Mouse (Mus musculus) forebrain, embryonic 10.5 days (tissue): Measurements from ENCODE around the gene Cdc14b. TPM values are rescaled to one million over a fixed set of nuclear protein-coding genes. Genes with fewer than 3 reads are reported as not detected.
A peak's percentile ranks its signal among the peaks of the same experiment; 100 is the strongest.

Experiments
- DNase-seq: peaks from one replicate; pipeline ENCODE4 v3.0.0-alpha.2; 2017; ENCODE audit warnings: low spot score; ENCODE audit errors: extremely low spot score
- H3K27ac ChIP-seq: fragments of 300-500 bp; sonication (generic); 2 replicates; pipeline ENCODE4 v1.5.1; 2016; ENCODE audit warnings: mild to moderate bottlenecking
- H3K27me3 ChIP-seq: fragments of 300-500 bp; sonication (generic); 2 replicates; pipeline ENCODE4 v1.6.1; 2016; ENCODE audit warnings: mild to moderate bottlenecking; ENCODE audit not compliant: poor library complexity, severe bottlenecking
- H3K36me3 ChIP-seq: fragments of 300-500 bp; sonication (generic); replicated peaks from 2 replicates; pipeline ENCODE4 v1.6.1; 2016; ENCODE audit warnings: mild to moderate bottlenecking, moderate library complexity
- H3K4me1 ChIP-seq: fragments of 300-500 bp; sonication (generic); 2 replicates; pipeline ENCODE4 v1.6.1; 2016
- H3K4me3 ChIP-seq: fragments of 300-500 bp; sonication (generic); 2 replicates; pipeline ENCODE4 v1.5.1; 2016; ENCODE audit warnings: mild to moderate bottlenecking, moderate library complexity
- H3K9me3 ChIP-seq: fragments of 300-500 bp; sonication (generic); 2 replicates; pipeline ENCODE4 v1.6.1; 2016; ENCODE audit warnings: mild to moderate bottlenecking, moderate library complexity
- WGBS: fragments of 180-500 bp; shearing (Covaris S2); methylation state at CpG from one replicate; pipeline ENCODE4 v1.1.7; 2016; 5-methylcytosine and 5-hydroxymethylcytosine counted together
- polyA plus RNA-seq: library from polyadenylated mRNA; unstranded; fragments of >200 nt; fragmentation: Nextera tagmentation; extraction: Ambion mirVana; gene quantifications from 2 replicates; pipeline ENCODE4 v1.2.1, GENCODE M21; 2016

The Cdc14b gene
- polyA plus RNA-seq, 1 experiment from 2014 or later: 18.8 TPM

DNA sequence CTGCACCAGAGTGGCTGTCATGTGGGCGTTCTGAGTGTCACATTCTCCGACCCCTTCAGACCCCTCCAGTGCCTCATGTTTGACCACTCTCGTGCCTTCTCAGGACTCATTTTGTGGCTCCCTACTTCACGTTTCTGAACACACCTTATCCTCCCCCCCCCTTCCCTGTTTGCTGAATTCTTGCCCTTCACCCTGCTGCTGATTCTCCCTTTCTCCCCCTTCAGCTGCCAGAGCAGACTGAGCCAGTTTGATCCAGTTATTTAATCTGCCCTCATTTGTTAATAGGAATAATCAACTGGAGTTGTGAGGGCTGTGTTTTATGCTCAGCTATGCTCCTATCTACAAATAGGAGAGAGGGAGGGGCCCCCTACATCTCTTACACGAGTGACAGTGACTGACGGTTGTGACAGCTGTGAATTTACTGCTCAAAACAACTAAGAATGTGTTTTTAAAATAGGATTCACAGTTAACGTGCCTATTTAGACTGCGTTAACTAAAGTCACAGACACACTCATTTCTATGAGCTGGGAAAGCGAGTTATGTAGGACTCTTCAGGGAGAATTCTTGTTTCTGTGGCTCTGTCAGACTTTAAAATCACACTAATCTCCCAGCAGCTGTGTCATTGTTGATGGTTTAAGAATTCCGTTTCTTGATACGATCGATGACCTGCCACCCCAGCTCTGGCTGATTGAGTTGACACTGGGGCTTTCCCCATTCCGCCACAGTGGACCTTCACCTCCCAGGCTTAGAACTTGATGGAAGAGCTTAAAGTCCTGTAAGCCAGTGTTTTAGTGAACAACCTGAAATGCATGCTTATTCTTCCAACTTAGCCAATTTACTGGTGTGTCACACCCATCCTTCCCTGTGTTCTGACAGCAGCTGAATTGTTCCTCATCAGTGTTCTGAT lies 96.1 kb downstream of the Cdc14b start:
- 80% methylated on average over 13 of the region's 13 CpGs for WGBS
- Histone ChIP-seq H3K27ac (0 out of 2 replicates have a peak overlapping the region, but pooled peaks have one; percentile 6), H3K9me3 (no peaks in the 10 kb centered on the region; the same call in 1 of the 2 replicates), H3K4me3 (no peak overlapping the region), H3K36me3 (peaks cover 13% of the 10 kb centered on the region; the same call in 1 of the 2 replicates), H3K4me1 (peaks cover 8% of the 10 kb centered on the region), H3K27me3 (no peaks in the 10 kb centered on the region)
- DNase-seq: no peak

DNA sequence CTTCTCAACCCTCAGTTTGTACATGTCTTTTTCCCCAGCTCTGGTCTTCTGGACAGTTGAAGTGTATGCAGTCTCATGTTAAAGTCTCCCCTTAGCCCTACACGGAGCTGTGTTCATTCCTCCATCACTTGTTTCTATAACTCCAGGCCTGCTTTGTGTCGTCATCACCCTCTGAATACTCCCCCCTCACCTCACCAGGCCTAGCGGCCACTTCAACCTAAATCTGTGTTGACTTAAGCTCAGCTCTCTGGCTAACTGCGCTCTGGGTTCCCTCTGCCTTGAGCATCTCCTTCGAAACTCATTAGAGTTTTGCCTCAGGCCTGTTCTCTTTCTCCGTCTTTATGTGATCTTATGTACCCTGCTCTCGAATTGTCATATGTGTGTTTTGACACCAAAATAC lies 97.1 kb downstream of the Cdc14b start:
- 82% methylated on average over 7 of the region's 7 CpGs for WGBS
- no peak overlapping the region for H3K27ac ChIP-seq
- peaks cover 15% of the 10 kb centered on the region for H3K36me3 ChIP-seq
- H3K4me3 ChIP-seq: no peak overlapping the region
- no peak for DNase-seq
- no peaks in the 10 kb centered on the region; the same call in 1 of the 2 replicates for H3K9me3 ChIP-seq
- H3K27me3 ChIP-seq: no peaks in the 10 kb centered on the region
- peaks cover 8% of the 10 kb centered on the region for H3K4me1 ChIP-seq

DNA sequence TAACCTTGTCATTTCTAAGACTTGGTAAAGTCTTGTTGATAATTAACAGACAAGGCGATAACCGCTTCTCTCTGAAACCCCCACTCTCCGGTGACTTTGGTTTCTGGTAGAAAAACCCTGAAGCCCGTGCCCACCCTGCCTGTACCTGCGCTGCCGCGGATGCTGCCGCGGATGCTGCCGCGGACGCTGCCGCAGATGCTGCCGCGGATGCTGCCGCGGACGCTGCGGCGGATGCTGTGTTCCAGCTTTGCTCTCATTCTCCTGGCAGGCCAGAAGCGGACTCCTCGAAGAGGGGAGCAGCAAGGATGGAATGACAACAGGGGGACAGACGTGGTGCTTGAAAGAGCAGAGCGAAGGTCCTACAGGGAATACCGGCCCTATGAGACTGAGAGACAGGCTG lies 105.3 kb downstream of the Cdc14b start:
- Histone ChIP-seq H3K36me3 (peaks cover 54% of the 10 kb centered on the region), H3K27ac (no peak overlapping the region), H3K9me3 (peaks cover 40% of the 10 kb centered on the region), H3K4me1 (no peaks in the 10 kb centered on the region), H3K27me3 (no peaks in the 10 kb centered on the region), H3K4me3 (no peak overlapping the region)
- WGBS: 98% methylated on average over 25 of the region's 25 CpGs
- no peak for DNase-seq

DNA sequence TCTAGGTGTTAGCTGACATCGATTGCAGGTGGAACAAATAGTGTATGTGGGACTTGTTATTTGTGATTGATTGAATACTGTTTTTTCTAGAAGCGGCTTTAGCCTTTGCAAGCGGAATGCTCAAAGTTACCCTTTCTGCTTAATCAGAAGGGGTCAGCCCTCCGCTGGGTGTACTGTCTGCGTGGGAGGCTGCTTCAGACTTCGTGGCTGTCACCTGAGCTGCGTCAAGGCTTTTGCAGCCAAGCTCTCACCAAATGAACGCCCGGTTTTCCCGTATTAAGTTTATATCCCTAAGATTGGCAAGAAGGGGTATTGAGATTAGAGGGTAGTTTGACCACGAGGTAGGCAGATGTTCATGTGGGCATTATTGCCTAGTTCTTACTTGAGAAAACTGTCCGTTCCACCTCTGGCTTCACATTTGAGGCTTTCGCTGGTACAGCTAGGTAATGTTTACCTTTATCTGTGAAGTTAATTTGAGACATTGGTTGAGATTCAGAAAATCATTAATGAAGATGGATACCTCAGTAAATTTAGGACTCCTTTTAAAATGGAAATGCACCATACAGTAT lies 111.9 kb downstream of the Cdc14b start:
- H3K36me3 ChIP-seq: peaks cover 5% of the 10 kb centered on the region
- H3K9me3 ChIP-seq: peaks cover under 1% of the 10 kb centered on the region; the same call in 1 of the 2 replicates
- peaks cover 23% of the 10 kb centered on the region for H3K4me1 ChIP-seq
- H3K27ac ChIP-seq: no peak overlapping the region
- 22% methylated on average over 13 of the region's 13 CpGs for WGBS
- peaks cover 36% of the 10 kb centered on the region for H3K27me3 ChIP-seq
- peak overlapping the region; percentile 84 for H3K4me3 ChIP-seq
- no peak for DNase-seq

DNA sequence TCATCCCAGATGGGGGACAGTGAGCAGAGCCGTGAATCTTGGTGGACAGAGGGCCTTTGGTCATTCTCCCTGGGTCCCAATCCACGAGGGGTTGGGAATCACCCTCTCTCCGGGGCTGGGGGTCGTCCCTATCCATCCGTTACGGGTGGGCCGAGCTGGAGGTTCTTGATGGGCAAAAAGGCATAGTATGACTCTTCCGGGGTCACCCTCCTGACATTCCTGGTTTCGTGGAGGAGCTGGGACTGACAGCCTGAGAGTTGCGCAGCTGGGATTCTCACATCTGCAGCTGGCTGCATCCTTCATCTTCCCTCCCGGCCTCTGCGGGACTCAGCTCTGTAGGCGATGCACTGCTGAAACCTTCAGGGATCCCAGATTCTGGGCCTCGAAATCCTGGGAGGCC lies 112.5 kb downstream of the Cdc14b start:
- Histone ChIP-seq H3K36me3 (peaks cover 3% of the 10 kb centered on the region; the same call in 1 of the 2 replicates), H3K4me3 (peak overlapping the region; percentile 84), H3K27me3 (peaks cover 36% of the 10 kb centered on the region), H3K9me3 (no peaks in the 10 kb centered on the region; the same call in 1 of the 2 replicates), H3K27ac (0 out of 2 replicates have a peak overlapping the region, but pooled peaks have one; percentile 87), H3K4me1 (peaks cover 23% of the 10 kb centered on the region)
- DNase-seq: peak; percentile 26
- under 1% methylated on average over 14 of the region's 14 CpGs for WGBS

DNA sequence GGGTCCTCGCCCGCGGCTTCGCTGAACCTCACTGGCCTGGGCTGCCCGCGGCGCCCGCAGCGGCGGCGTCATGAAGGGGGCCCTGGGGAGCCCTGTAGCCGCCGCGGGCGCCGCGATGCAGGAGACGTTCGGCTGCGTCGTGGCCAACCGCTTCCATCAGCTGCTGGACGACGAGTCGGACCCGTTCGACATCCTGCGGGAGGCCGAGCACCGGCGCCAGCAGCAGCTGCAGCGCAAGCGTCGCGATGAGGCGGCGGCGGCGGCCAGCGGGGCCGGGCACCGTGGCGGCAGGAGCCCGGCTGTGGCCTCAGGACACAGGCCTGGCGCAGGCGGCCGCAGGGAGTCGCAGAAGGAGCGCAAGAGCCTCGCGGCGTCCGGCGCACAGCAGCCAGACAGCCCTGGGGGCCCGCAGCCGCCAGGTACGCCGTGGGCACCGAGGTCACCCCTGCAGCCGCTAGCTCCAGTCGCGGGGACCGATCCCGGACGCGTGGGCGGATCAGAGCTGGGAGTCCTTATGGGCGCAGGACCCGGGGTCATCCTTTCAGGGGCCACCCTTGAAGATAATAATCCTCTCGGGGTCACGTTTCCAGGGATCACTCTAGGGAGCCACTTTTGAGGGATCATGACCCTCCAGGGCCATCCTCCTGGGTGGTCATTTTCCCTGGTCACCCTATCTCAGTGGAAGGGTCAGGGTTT lies 113.0 kb downstream of the Cdc14b start:
- H3K27ac ChIP-seq: peak overlapping the region; percentile 87
- WGBS: under 1% methylated on average over 70 of the region's 71 CpGs

DNA sequence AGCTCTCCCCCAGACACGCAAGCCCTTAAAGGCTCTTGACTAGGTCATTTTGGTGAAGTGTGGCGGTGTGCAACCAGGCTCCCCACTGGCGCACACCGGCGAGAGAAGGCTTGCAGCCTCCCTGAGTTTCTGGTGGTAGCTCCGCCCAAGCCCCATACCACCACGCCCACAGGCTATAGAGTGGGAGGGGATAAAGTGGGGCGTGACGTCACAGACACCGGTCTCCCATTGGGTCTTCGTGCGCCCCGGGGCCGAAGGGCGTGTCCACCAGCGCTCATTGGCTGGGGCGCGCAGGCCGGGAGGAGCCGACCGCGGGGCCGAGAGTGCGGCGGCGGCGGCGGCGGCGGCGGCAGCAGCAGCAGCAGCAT lies 113.6 kb downstream of the Cdc14b start, which contains the start of gene Habp4:
TSS of gene Habp4 (plus strand) at position 277 of the 368 bp plus-strand sequence.
- WGBS: under 1% methylated on average over 29 of the region's 31 CpGs
- DNase-seq: peak; percentile 96
- Histone ChIP-seq H3K36me3 (no peaks in the 10 kb centered on the region), H3K27me3 (peaks cover 39% of the 10 kb centered on the region), H3K9me3 (no peaks in the 10 kb centered on the region), H3K4me3 (peak within 1 kb of the TSS; percentile 84), H3K27ac (peak within 1 kb of the TSS; percentile 87), H3K4me1 (peaks cover 23% of the 10 kb centered on the region)

More for the DNA sequence above, 113.0 kb downstream of the Cdc14b start:
- no peaks in the 10 kb centered on the region for H3K36me3 ChIP-seq
- peaks cover 36% of the 10 kb centered on the region for H3K27me3 ChIP-seq
- H3K9me3 ChIP-seq: no peaks in the 10 kb centered on the region
- H3K4me1 ChIP-seq: peaks cover 23% of the 10 kb centered on the region
- DNase-seq: no peak
- H3K4me3 ChIP-seq: peak overlapping the region; percentile 84

DNA sequence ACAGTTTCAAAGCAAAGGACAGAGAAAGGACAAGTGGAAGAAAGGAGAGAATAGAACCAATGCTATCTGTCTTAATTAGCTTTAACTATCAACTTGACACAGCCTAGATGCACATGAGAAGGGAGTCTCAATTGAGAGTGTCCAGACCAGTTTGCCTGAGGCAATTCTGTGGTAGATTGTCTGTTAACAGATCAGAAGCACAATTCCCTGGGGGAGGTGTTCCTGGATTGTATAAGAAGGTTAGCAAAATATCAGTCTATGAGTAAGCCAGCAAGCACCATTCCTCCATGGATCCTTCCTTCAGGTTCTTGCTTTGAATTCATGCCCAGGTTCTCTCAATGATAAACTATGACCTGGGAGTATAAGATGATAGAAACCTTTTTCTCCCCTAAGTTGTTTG lies 118.1 kb downstream of the Cdc14b start:
- peaks cover 18% of the 10 kb centered on the region for H3K27me3 ChIP-seq
- peaks cover 33% of the 10 kb centered on the region for H3K4me1 ChIP-seq
- no peak for DNase-seq
- H3K27ac ChIP-seq: no peak overlapping the region
- H3K36me3 ChIP-seq: no peaks in the 10 kb centered on the region
- no peaks in the 10 kb centered on the region for H3K9me3 ChIP-seq
- H3K4me3 ChIP-seq: no peak overlapping the region

DNA sequence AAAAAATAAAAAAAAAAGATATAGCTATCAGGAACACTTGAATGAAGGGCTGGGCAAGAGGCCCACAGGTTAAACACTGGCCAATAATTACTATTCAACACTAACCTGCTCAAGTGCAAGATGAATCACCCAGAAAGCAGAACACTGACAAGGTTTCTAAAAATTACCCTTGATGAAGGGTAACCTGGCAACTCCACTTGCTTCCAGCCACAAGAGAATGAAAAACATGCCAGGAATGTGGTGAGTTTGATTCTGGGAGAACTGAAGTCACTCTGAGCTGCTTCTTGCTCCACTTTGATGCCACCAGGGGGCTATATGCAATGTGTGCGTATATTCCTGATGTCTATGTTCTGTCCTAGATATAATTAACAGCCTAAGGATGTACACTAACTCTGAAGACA lies 119.9 kb downstream of the Cdc14b start:
- peaks cover 1% of the 10 kb centered on the region; the same call in 1 of the 2 replicates for H3K36me3 ChIP-seq
- H3K27ac ChIP-seq: no peak overlapping the region
- WGBS: 22% methylated on average over 1 of the region's 1 CpGs
- peaks cover 11% of the 10 kb centered on the region for H3K27me3 ChIP-seq
- H3K4me1 ChIP-seq: peaks cover 42% of the 10 kb centered on the region
- no peak overlapping the region for H3K4me3 ChIP-seq
- DNase-seq: peak; percentile 24
- no peaks in the 10 kb centered on the region for H3K9me3 ChIP-seq

DNA sequence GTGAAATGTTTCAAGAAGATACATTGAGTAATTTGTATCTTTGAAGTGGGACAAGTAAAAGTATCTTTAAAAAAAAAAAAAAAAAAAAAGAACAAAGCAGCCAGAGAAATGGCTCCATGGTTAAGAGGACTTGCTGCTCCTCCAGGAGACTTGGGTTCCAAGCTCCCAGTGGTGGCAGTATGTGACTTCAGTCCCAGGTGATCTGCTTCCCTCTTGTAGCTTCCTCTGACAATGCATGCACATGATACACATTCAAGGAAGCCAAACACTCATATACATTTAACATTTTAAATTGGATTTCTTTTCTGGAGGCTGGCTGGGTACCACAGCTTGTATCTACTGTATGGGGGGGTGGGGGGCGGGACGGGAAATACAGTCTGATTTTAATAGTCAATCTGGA lies 120.4 kb downstream of the Cdc14b start:
- Histone ChIP-seq H3K27ac (no peak overlapping the region), H3K4me1 (peaks cover 48% of the 10 kb centered on the region), H3K27me3 (peaks cover 6% of the 10 kb centered on the region), H3K4me3 (no peak overlapping the region; the same call in 1 of the 2 replicates), H3K36me3 (peaks cover 7% of the 10 kb centered on the region; the same call in 1 of the 2 replicates), H3K9me3 (no peaks in the 10 kb centered on the region)
- DNase-seq: no peak
- 63% methylated on average over 2 of the region's 2 CpGs for WGBS

DNA sequence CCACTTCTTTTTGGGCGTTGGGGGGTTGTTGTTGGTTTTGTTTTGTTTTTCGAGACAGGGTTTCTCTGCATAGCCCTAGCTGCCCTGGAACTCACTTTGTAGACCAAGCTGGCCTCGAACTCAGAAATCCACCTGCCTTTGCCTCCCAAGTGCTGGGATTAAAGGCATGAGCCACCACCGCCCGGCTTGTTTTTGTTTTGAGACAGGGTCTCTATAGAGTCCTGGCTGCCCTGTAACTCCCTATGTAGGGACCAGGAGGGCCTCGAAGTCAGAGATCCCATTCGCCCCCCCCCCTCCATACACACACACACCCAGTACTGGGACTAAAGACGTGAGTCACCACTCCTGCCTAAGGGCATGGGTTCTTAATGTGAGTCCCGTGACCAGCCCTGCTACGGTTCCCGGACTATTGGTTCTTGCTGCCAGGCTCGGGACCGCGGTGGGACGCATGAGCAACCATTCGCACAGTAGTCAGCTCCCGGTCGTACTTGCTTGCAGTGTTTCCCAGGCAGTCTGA lies 121.3 kb downstream of the Cdc14b start:
- Histone ChIP-seq H3K4me1 (peaks cover 55% of the 10 kb centered on the region), H3K36me3 (peaks cover 7% of the 10 kb centered on the region; the same call in 1 of the 2 replicates), H3K4me3 (peak overlapping the region; percentile 97), H3K9me3 (no peaks in the 10 kb centered on the region), H3K27me3 (peaks cover 6% of the 10 kb centered on the region), H3K27ac (peak overlapping the region; percentile 98)
- peak; percentile 61 for DNase-seq
- 1% methylated on average over 18 of the region's 18 CpGs for WGBS

DNA sequence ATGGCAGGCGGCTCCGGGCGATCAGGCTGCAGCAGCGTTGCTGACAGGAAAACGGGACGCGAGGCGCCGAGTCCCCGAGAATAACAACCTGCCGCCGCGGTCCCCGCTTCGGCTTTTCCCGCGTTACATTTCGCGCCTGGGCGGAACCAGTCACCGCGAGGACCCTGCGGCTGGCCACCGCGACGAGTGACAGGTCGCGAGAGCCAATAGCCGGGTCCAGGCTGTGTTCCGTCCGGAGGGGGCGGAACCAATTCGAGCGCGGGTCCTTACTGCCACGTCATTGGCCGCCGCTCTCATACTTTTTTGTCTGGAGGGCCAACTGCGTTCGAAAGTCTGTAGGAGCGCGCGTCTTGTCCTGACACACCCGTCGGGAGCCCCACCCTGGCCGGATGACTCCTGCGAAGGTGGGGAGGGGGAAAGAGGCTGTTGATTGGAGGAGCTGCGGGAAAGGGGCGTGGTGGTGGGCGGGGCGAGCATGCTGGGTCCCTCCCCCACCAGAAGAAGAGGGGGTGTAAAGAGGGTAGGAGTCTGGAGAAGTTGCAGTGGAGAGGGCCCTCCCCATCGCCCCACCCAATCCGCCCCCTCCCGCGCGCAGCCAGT lies 121.9 kb downstream of the Cdc14b start, which contains the start of gene Zfp367:
TSS of gene Zfp367 (minus strand) at position 120 of the 600 bp plus-strand sequence.
- peaks cover 6% of the 10 kb centered on the region for H3K27me3 ChIP-seq
- DNase-seq: peak; percentile 99
- under 1% methylated on average over 54 of the region's 56 CpGs for WGBS
- peak within 1 kb of the TSS; percentile 98 for H3K27ac ChIP-seq
- peaks cover 7% of the 10 kb centered on the region; the same call in 1 of the 2 replicates for H3K36me3 ChIP-seq
- peaks cover 55% of the 10 kb centered on the region for H3K4me1 ChIP-seq
- no peaks in the 10 kb centered on the region for H3K9me3 ChIP-seq
- peak within 1 kb of the TSS; percentile 97 for H3K4me3 ChIP-seq
